Mouse (Mus musculus): ENCODE data around the gene Tmc3.

DNA sequence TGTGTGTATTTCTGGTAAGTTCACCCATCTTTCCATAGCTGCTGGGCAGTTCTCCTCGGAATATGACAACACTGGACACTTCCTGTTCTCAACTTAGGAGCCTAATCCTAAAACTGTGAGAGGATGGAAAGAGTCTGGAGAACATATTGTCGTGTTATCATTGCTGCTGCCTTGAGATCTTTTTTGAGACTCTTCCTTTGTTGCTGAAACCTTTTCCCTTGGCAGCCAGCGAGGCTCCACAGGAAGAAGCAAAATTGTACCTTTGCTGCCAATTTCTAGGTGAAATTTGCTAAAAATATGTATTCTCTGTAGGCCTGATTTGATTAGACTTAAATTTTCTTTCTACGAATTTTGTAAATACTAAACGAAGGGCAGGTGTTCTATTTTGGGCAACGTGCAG lies 30.2 kb upstream of the Tmc3 start:
- no peak for TF ChIP-seq CTCF (IDR thresholded peaks at IDR 0.05; ENCODE audit: low read depth, low read length)
- no peak for TF ChIP-seq POLR2A (IDR thresholded peaks at IDR 0.05; ENCODE audit: borderline replicate concordance, low read depth, low read length)

Measured in bone marrow macrophage, adult 2 months (primary cell).